Mouse (Mus musculus): ENCODE measurements around the gene Tmco3. TPM values are rescaled to one million over a fixed set of nuclear protein-coding genes. Genes with fewer than 3 reads are reported as not detected.
"Not testable (repeated sequence)": the region's sequence is repeated elsewhere in the genome, so short reads cannot be mapped to it uniquely, and the experiment has no call there.

Gene Tmco3
- polyA plus RNA-seq, 1 experiment from 2014 or later, result 3.7 TPM

DNA sequence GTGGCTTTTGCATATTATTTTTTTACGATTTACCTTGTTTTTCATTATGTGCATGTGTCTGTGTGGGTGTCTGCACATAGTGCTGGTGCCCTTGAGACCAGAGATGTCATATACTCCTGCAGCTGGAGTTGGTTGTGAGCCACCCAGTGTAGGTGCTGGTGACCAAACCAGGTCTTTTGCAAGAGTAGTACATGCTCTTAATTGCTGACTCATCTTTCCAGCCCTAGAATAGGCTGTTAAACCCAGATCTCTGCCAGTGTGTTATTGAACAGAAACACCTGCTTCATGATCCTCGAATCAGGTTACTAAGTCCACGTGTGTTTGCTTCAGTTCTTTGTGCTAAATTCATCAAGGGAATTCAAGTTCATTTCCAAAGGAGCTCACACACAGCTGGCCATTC lies 26.9 kb downstream of the Tmco3 start:
- Histone ChIP-seq H3K36me3 (replicated peaks; ENCODE audit: insufficient read depth, low read length) (no peaks in the 10 kb centered on the region; the same call in none of the 2 replicates), H3K9ac (replicated peaks) (no peak overlapping the region), H3K27me3 (ENCODE audit: insufficient read depth, low read length) (no peaks in the 10 kb centered on the region), H3K4me2 (ENCODE audit: low read depth, low read length) (no peak overlapping the region), H3K4me3 (ENCODE audit: low read depth, low read length) (no peak overlapping the region), H3K4me1 (ENCODE audit: insufficient read depth) (no peaks in the 10 kb centered on the region), H3K9me3 (ENCODE audit: low read length) (no peaks in the 10 kb centered on the region), H3K27ac (ENCODE audit: low read depth) (no peak overlapping the region)
- DNase-seq (no peak), ATAC-seq (no peak)
- no peak for TF ChIP-seq CTCF (IDR thresholded peaks at IDR 0.05; ENCODE audit: low read depth)
- no peak for TF ChIP-seq EP300 (IDR thresholded peaks at IDR 0.05; ENCODE audit: low read depth)
- 60% methylated on average over 3 of the region's 3 CpGs for WGBS (ENCODE audit: insufficient replicate concordance)

DNA sequence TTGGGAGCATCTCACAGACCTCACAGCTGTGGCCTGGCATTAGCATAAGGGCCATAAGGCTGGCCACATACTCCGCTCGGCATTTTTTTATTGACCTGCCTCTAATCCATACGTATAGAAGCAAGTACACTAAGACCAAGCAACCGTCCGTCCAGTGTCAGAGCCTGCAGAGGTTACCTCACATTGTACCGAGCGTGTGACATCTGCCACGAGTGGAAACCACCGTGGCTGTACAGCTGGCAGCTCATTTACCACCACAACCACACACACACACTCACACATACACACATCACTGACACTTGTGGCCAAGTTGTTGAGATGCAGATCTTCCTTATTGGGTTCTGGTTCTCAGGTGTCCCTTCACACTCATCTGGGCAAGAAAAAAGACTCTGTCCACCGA lies 28.7 kb downstream of the Tmco3 start:
- H3K27me3 ChIP-seq (ENCODE audit: insufficient read depth, low read length), result no peaks in the 10 kb centered on the region
- H3K27ac ChIP-seq (ENCODE audit: low read depth), result no peak overlapping the region
- ATAC-seq (no peak), DNase-seq (no peak)
- no peaks in the 10 kb centered on the region; the same call in 1 of the 2 replicates for H3K36me3 ChIP-seq (replicated peaks; ENCODE audit: insufficient read depth, low read length)
- H3K9ac ChIP-seq (replicated peaks), result no peak overlapping the region
- no peak overlapping the region for H3K4me2 ChIP-seq (ENCODE audit: low read depth, low read length)
- 81% methylated on average over 10 of the region's 10 CpGs for WGBS (ENCODE audit: insufficient replicate concordance)
- no peak overlapping the region for H3K4me3 ChIP-seq (ENCODE audit: low read depth, low read length)
- H3K4me1 ChIP-seq (ENCODE audit: insufficient read depth), result no peaks in the 10 kb centered on the region
- no peaks in the 10 kb centered on the region for H3K9me3 ChIP-seq (ENCODE audit: low read length)
- TF ChIP-seq EP300 (IDR thresholded peaks at IDR 0.05; ENCODE audit: low read depth), result no peak
- TF ChIP-seq CTCF (IDR thresholded peaks at IDR 0.05; ENCODE audit: low read depth), result no peak

DNA sequence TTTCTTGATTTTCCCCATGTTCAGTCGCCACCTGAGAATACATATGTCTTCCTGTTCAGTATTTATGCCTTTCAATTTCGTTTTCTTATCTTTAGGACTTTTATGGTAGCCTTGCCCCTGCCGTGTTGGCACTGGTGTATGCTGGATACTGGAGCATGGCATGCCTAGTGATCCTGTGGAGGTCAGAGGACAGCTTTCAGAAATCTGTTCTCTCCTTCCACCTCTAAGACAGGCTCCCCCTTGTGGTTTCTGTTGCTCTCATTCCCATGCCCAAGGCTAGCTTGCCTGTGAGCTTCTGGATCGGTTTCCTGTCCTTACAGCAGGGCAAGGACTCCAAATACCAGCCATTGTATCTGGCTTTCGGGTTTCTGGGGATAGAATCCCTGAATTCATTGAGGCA lies 38.6 kb downstream of the Tmco3 start:
- Histone ChIP-seq H3K4me1 (ENCODE audit: insufficient read depth) (peaks cover 4% of the 10 kb centered on the region; the same call in 1 of the 2 replicates), H3K27me3 (ENCODE audit: insufficient read depth, low read length) (no peaks in the 10 kb centered on the region), H3K9me3 (ENCODE audit: low read length) (no peaks in the 10 kb centered on the region), H3K36me3 (replicated peaks; ENCODE audit: insufficient read depth, low read length) (no peaks in the 10 kb centered on the region), H3K27ac (ENCODE audit: low read depth) (0 out of 2 replicates have a peak overlapping the region, but pooled peaks have one; percentile 2), H3K9ac (replicated peaks) (no peak overlapping the region), H3K4me2 (ENCODE audit: low read depth, low read length) (no peak overlapping the region), H3K4me3 (ENCODE audit: low read depth, low read length) (no peak overlapping the region)
- TF ChIP-seq EP300 (IDR thresholded peaks at IDR 0.05; ENCODE audit: low read depth) (no peak), CTCF (IDR thresholded peaks at IDR 0.05; ENCODE audit: low read depth) (peak; percentile 68)
- 24% methylated on average over 5 of the region's 5 CpGs for WGBS (ENCODE audit: insufficient replicate concordance)
- DNase-seq, result peak; percentile 34
- 0 out of 2 replicates have a peak, but pooled peaks have one; percentile 33 for ATAC-seq

DNA sequence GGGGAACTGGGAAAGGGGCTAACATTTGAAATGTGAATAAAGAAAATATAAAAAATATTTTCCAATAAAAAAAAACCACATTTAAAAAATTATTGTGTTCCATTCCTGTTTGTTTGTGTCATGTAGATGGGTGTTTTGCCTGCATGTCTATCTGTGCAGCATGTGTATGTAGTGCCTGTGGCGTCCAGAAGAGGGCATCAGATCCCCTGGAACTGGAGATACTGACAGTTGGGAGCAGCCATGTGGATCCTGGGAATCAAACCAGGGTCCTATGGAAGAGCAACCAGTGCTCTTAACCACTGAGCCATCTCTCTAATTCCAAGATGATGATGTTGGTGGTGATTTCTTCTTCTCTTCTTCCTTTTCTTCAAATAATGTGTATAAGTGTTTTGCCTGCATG lies 46.7 kb downstream of the Tmco3 start:
- WGBS (ENCODE audit: insufficient replicate concordance), result 45% methylated on average over 1 of the region's 1 CpGs

DNA sequence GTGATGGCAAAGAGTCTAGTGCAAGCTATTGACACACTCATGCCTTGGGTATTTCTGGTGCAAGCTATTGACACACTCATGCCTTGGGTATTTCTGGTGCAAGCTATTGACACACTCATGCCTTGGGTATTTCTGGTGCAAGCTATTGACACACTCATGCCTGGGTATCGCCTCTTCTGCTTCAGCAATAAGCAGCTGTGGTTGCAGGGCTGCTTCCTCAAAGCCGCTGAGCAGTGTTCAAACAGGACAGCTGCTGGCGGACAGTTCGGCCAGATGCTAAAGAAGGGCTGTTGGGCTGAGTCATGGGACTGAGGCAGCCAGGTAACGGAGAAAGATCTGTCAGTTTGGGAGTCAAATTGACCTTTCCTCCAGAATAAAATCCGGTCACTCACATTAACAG lies 49.3 kb downstream of the Tmco3 start:
- 38% methylated on average over 6 of the region's 6 CpGs for WGBS (ENCODE audit: insufficient replicate concordance)
- Histone ChIP-seq H3K4me2 (ENCODE audit: low read depth, low read length) (0 out of 2 replicates have a peak overlapping the region, but pooled peaks have one; percentile 97), H3K27ac (ENCODE audit: low read depth) (peak overlapping the region; percentile 60; the same call in 1 of the 2 replicates), H3K4me1 (ENCODE audit: insufficient read depth) (peaks cover 22% of the 10 kb centered on the region), H3K36me3 (replicated peaks; ENCODE audit: insufficient read depth, low read length) (peaks cover 17% of the 10 kb centered on the region)
- H3K9ac ChIP-seq (replicated peaks); H3K27me3 ChIP-seq (ENCODE audit: insufficient read depth, low read length); H3K4me3 ChIP-seq (ENCODE audit: low read depth, low read length); ATAC-seq; H3K9me3 ChIP-seq (ENCODE audit: low read length): not testable (repeated sequence)
- peak; percentile 42 for DNase-seq

More for the DNA sequence above, 46.7 kb downstream of the Tmco3 start:
- no peak overlapping the region for H3K9ac ChIP-seq (replicated peaks)
- no peaks in the 10 kb centered on the region for H3K27me3 ChIP-seq (ENCODE audit: insufficient read depth, low read length)
- no peak overlapping the region for H3K27ac ChIP-seq (ENCODE audit: low read depth)
- peaks cover 11% of the 10 kb centered on the region; the same call in 1 of the 2 replicates for H3K4me1 ChIP-seq (ENCODE audit: insufficient read depth)
- H3K4me3 ChIP-seq (ENCODE audit: low read depth, low read length), result no peak overlapping the region
- TF ChIP-seq CTCF (IDR thresholded peaks at IDR 0.05; ENCODE audit: low read depth), result peak; percentile 56
- TF ChIP-seq EP300 (IDR thresholded peaks at IDR 0.05; ENCODE audit: low read depth), result no peak
- H3K9me3 ChIP-seq (ENCODE audit: low read length), result no peaks in the 10 kb centered on the region
- no peaks in the 10 kb centered on the region for H3K36me3 ChIP-seq (replicated peaks; ENCODE audit: insufficient read depth, low read length)
- DNase-seq (no peak), ATAC-seq (no peak)
- H3K4me2 ChIP-seq (ENCODE audit: low read depth, low read length), result no peak overlapping the region

DNA sequence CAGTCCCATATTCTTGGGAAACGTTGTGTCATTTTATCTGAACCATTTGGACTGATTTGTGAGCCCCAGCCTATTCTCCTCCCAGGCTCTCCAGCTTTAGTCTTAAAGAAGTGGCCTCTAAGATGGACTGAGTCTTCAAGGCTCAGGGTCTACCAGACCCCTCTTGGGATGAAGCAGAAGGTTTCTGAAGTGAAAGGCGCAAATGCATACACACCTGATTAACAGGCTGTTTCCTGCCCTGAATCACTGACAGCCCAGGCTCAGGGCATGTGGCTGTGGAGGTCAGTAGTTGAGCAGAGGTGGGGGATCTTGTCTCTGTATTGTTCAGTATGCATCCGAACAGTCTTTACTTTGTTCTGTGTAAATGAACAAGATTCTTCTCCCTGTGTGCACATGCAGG lies 49.7 kb downstream of the Tmco3 start:
- peak overlapping the region; percentile 97 for H3K4me2 ChIP-seq (ENCODE audit: low read depth, low read length)
- peak overlapping the region; percentile 59; the same call in 1 of the 2 replicates for H3K27ac ChIP-seq (ENCODE audit: low read depth)
- H3K9ac ChIP-seq (replicated peaks), result no peak overlapping the region; the same call in 1 of the 2 replicates
- H3K4me3 ChIP-seq (ENCODE audit: low read depth, low read length), result 0 out of 2 replicates have a peak overlapping the region, but pooled peaks have one; percentile 84
- ATAC-seq (no peak), DNase-seq (no peak)
- H3K9me3 ChIP-seq (ENCODE audit: low read length), result no peaks in the 10 kb centered on the region
- TF ChIP-seq CTCF (IDR thresholded peaks at IDR 0.05; ENCODE audit: low read depth), result no peak
- no peak for TF ChIP-seq EP300 (IDR thresholded peaks at IDR 0.05; ENCODE audit: low read depth)
- H3K27me3 ChIP-seq (ENCODE audit: insufficient read depth, low read length), result no peaks in the 10 kb centered on the region
- WGBS (ENCODE audit: insufficient replicate concordance), result 55% methylated on average over 3 of the region's 3 CpGs
- peaks cover 22% of the 10 kb centered on the region for H3K4me1 ChIP-seq (ENCODE audit: insufficient read depth)
- peaks cover 19% of the 10 kb centered on the region for H3K36me3 ChIP-seq (replicated peaks; ENCODE audit: insufficient read depth, low read length)

Data from liver, postnatal 0 days (tissue).